Mouse (Mus musculus) gastrocnemius, adult 2 months (tissue): ENCODE measurements around the gene Kitl. TPM values are rescaled to one million over a fixed set of nuclear protein-coding genes. Genes with fewer than 3 reads are reported as not detected.

Source experiments
- DNase-seq: peaks from one replicate; pipeline ENCODE4 v3.0.0; 2022
- H3K27ac ChIP-seq: fragments of 200-600 bp; 2 replicates; pipeline ENCODE4 v1.8.1; 2022; ENCODE audit warnings: mild to moderate bottlenecking
- H3K4me3 ChIP-seq: fragments of 200-600 bp; 2 replicates; pipeline ENCODE4 v1.8.1; 2022; ENCODE audit warnings: mild to moderate bottlenecking, moderate library complexity
- CTCF ChIP-seq: fragments of 200-600 bp; IDR thresholded peaks from 2 replicates; pipeline ENCODE4 v1.8.1; 2022; ENCODE audit warnings: antibody characterized with exemption, mild to moderate bottlenecking, moderate library complexity
- intact Hi-C: fragments of 180-260 bp; cut with DNase I; formaldehyde crosslinking; loops from one replicate; pipeline ENCODE4 v1.15.1; 2025
- total RNA-seq, 2 experiments: library from RNA; stranded (reverse); gene quantifications; 2 replicates each; pipeline ENCODE4 v1.2.3; 2021

The Kitl gene
- total RNA-seq, 2 experiments from 2014 or later, result 18.5 to 30.7 TPM

DNA sequence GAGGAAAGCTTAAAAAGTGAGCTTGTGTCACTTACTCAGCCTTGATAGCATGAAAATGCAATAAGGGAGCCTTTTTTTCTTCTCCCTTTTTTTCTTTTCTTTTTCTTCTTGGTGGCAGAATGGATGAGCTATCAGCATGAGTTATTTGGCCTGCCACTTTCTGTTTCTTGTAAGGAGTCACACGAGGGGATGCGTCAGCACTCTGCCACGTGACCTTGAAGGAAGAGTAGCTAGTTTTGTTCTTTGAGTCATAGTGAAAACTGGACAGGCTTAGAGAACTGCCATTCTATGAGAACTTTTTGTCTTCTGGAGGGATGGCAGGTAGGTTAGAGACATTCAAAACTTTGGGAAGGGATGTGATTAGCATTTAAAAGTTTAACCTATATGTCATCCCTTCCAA lies 17.1 kb downstream of the Kitl start:
- H3K4me3 ChIP-seq, result no peak overlapping the region; the same call in 1 of the 2 replicates
- H3K27ac ChIP-seq, result no peak overlapping the region
- intact Hi-C loops, result no loop called here
- no peak for DNase-seq
- TF ChIP-seq CTCF, result no peak

DNA sequence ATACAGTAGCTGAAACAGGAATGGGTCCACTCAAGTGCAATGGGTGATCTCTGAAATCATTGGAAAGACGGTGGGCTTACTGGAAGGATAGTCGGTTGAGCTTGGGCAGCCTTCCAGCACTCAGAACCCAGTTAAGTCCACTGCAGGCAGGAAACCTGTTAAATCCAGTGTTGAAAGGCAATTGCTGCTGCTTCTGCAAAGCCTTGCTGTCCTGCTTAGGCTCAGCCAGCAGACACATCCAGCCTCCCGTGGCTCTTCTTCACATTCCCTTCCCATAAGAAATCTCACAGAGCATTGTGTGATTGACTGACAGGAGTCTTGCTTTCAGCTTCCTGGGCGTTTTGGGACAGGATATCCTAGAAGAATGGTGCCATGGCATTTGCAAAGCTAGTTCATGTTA lies 20.6 kb downstream of the Kitl start:
- Histone ChIP-seq H3K27ac (no peak overlapping the region), H3K4me3 (no peak overlapping the region; the same call in 1 of the 2 replicates)
- no peak for TF ChIP-seq CTCF
- no peak for DNase-seq
- intact Hi-C loops, result no loop called here

DNA sequence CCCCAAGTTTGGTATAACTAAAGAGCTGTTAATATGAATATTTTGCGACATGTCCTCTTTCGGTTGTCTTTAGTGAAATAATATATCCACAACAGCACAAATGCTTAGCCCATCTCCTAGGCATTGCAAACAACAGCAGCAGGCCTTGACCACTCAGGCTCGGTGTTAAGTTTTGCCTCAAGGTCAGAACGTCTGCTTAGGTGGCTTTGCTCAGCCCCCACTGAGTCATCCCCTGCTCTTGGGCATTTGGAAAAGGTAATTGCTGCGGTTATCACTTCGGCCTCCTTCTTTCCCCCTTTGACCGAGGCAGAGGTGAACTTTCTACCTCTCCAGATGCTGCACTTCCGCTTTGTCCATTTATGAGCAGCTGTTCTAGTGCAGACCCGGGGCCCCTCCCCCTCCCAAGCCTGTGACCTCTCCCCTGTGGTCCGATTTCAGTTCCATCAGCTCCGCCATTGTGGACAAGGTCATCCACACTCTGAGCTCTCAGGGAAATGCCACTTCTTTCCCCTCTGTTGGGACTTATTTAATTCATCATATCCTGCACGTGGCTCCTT lies 23.0 kb downstream of the Kitl start:
- intact Hi-C loops, result no loop called here
- Histone ChIP-seq H3K4me3 (peak overlapping the region; percentile 17; the same call in 1 of the 2 replicates), H3K27ac (no peak overlapping the region)
- DNase-seq, result no peak
- TF ChIP-seq CTCF, result no peak

DNA sequence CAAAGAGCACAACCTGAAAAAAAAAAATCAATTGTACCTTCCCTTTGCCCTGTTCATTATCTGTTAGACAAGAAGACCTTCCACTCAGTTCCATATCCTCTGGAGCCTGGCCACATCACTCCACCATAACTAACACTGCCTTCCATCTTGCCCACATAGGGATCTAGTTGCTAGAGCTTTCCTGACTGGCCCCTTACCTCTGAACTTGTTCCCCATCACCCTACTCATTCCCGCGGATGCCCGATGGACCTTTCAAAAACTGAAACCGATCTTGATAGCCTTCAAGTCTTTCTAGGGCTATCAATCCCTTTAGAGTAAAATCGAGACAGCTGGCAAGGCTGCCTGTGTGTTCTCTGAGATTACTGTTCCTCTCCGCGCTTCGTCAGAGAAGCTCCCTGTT lies 23.6 kb downstream of the Kitl start:
- H3K4me3 ChIP-seq, result peak overlapping the region; percentile 9; the same call in 1 of the 2 replicates
- H3K27ac ChIP-seq, result no peak overlapping the region
- no peak for DNase-seq
- intact Hi-C loops, result no loop called here
- TF ChIP-seq CTCF, result no peak

DNA sequence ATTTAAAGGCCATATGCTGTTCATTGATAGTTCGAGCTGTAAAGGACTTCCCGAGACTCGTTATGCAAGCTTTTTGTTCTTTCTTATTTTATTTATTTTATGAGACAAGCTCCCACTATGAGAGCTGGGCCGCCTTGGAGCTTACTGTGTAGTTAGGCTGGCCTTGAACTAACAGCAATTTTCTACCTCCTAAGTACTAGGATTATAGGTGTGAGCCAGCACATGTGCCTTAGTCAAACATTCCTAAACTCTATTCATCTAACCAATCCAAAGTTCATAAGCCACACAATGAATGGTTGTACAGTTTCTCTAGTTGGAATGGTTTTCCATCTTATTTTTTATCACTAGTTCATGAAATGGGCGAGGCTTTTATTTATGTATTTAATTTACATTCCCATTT lies 28.3 kb downstream of the Kitl start:
- no peak overlapping the region for H3K27ac ChIP-seq
- DNase-seq, result no peak
- no peak for TF ChIP-seq CTCF
- H3K4me3 ChIP-seq, result no peak overlapping the region
- intact Hi-C loops, result no loop called here

DNA sequence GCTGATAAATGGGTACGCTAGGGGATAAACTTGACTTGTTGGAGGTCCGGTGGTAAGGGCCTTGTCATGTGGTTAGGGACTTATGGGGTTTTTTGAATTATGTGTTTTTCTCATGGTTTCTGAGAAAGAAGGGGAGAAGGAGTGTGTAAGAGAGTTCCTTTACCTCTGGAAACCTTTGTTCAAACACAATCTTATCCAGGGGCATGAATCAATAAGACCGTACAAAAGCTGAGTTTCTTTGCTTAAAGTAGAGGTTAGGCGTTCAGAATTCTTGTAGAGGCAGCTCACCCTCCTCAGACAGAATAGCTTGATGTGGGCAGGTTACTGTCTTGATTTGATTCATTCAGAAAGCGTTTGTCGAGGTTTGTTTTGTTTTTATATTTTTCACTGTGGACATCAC lies 28.7 kb downstream of the Kitl start:
- no peak overlapping the region for H3K27ac ChIP-seq
- no peak for DNase-seq
- intact Hi-C loops, result no loop called here
- H3K4me3 ChIP-seq, result no peak overlapping the region
- TF ChIP-seq CTCF, result no peak

DNA sequence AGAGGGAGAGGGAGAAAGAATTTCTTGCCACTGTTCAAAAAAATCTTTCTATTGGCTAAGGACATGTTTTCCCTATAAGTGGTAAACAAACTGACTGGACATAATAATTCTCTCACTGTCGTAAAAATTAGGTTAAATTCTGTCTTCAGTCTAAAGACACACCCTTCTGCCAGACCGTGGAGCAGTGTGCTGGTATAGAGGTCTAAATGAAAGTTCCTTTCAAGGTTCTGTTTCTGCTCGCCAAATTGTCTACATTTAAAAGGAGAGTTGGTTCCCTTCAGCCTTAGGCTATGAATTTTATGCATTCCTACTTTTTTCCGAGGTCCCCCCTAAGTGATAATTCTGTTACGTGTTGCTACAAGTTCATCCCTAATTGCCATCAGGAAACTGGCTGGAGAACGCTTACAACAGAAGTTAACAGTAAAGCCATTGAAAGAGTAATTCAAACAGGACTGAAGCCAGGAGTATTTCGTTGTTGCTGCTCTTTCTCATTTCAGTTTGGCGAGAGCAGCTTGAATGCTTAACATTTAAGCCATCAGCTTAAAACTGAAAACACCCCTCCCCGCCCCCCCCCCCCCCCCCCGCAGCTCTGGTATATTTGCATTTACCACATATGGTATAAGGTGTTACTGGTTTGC lies 35.8 kb downstream of the Kitl start:
- no peak overlapping the region for H3K27ac ChIP-seq

DNA sequence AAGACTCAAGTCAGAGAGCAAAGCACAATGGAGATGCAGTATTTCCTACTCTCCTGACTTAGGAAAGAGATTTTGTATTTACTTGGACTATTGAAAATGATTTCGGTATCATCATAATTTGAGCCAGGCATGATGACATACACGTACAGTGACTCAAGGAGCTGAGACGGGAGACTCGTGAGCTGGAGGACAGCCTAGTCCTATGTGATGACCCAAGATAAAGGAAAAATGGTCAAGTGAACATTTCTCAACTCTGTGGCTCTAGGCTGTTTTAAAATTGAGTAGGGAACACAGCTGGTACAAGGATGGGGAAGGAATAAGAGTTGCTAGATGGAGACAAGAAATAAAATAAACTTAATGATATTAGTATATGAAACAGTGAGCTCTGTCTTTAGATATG lies 37.0 kb downstream of the Kitl start:
- Histone ChIP-seq H3K27ac (no peak overlapping the region), H3K4me3 (no peak overlapping the region)
- no peak for TF ChIP-seq CTCF
- DNase-seq, result no peak
- intact Hi-C loops, result no loop called here

More for the DNA sequence above, 35.8 kb downstream of the Kitl start:
- DNase-seq, result no peak
- H3K4me3 ChIP-seq, result no peak overlapping the region
- TF ChIP-seq CTCF, result no peak
- intact Hi-C loops, result no loop called here

DNA sequence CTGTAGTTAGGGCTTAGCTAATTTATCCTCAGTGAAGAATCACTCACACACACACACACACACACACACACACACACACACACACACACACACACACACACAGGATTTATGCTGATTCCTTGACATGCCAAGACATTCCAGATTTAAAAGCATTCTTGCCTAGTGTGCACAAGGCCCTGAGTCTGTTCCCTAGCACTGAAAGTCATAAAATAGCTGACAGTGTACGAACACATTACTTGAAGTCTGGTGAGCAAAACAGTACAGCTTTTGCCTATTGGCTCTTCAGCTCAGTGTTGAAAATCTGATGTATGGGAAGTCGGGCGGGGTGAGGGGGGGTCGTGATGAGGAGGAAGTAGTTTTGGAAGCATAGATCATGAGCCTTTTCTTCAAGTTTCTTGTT lies 37.5 kb downstream of the Kitl start:
- no peak for TF ChIP-seq CTCF
- Histone ChIP-seq H3K27ac (no peak overlapping the region), H3K4me3 (no peak overlapping the region)
- DNase-seq, result no peak
- intact Hi-C loops, result no loop called here

DNA sequence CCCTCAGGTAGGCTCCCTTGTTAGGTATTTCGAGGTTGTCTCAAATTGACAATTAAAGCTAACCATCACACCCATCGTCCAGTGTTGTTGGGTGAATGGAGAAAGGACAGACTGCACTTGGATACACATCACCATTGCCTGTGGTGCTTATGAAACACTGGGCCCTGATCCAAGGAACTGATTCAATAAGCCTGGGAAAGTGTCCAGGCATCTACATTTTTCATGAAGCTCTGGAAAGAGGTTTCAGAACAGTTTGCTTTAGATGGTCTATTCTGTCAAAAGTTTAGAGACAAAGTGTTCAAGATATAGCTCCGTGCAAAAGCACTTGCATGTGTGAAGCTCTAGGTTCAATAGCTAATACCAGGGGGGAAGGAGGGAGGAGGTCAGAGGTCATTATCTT lies 38.6 kb downstream of the Kitl start:
- Histone ChIP-seq H3K27ac (no peak overlapping the region; the same call in 1 of the 2 replicates), H3K4me3 (no peak overlapping the region)
- DNase-seq, result no peak
- no peak for TF ChIP-seq CTCF
- intact Hi-C loops, result no loop called here

DNA sequence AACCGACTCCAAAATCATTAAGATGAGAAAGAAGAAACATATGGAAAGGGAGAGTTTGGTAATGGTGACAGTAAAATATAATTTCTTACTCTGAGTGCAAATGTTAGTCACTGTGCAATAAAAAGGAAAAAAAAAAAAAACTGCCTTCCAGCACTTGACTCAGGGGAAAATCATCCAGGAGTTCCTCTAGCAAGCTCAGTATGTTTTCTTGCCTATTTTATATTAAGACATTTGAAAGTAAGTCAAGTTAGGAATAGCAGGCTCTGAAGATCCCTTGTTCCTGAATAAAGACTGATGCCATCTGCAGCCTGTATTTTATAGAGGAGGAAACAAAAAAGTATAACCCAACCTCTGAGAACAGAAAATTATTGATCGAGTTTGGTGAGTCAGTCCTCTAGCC lies 39.7 kb downstream of the Kitl start:
- intact Hi-C loops, result no loop called here
- Histone ChIP-seq H3K27ac (no peak overlapping the region), H3K4me3 (no peak overlapping the region)
- TF ChIP-seq CTCF, result no peak
- no peak for DNase-seq

DNA sequence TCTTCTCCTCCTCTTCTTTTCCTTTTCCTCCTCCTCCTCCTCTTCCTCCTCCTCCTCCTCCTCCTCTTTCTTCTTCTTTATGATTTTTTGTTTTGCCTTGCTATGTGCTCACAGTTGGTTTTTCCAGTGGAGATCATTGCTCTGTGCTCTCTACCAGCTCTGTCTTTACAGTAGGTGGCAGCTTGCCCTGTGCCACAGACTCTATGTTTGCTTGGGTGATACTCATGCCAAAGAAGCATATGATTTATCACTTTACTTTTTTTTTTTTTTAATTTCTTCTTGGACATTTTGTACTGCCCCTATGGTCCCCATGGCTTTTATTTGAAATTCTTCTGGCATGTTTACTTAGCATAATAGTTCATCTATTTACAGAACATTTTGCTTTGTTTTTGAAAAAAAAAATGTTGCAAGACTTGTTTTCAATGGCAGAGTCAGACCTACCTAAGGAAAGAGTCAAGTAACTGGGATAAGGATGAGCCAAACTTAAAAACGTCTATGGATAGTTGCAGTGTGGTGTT lies 41.7 kb downstream of the Kitl start:
- no peak for TF ChIP-seq CTCF
- intact Hi-C loops, result no loop called here
- DNase-seq, result no peak
- no peak overlapping the region for H3K27ac ChIP-seq
- H3K4me3 ChIP-seq, result no peak overlapping the region

DNA sequence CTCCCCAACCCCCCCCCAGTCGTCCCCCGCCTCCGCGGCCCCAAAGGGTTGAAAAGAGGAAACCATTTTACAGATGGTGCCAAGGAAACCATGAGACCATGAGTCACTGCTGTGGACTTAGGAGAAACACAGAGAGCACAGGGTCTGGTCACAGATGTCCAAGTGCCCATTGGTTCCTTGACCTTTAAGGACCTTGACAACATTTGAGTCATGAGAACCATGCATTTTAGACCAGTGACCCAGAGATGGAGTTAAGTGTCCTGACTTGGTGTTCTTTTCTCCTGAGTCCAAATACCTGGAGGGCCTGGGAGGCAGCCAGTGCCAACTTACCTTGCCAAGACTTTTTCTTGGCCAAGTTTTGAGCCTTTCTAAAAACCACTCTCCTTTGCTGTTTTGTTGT lies 43.9 kb downstream of the Kitl start:
- H3K4me3 ChIP-seq, result no peak overlapping the region
- DNase-seq, result no peak
- H3K27ac ChIP-seq, result no peak overlapping the region
- intact Hi-C loops, result no loop called here
- TF ChIP-seq CTCF, result no peak
